Mouse (Mus musculus): ENCODE measurements around the gene Serpinb6a. TPM values are rescaled to one million over a fixed set of nuclear protein-coding genes. Genes with fewer than 3 reads are reported as not detected.
A peak's percentile ranks its signal among the peaks of the same experiment; 100 is the strongest.

Serpinb6a gene
- polyA plus RNA-seq, 1 experiment from 2014 or later: 36.6 TPM

DNA sequence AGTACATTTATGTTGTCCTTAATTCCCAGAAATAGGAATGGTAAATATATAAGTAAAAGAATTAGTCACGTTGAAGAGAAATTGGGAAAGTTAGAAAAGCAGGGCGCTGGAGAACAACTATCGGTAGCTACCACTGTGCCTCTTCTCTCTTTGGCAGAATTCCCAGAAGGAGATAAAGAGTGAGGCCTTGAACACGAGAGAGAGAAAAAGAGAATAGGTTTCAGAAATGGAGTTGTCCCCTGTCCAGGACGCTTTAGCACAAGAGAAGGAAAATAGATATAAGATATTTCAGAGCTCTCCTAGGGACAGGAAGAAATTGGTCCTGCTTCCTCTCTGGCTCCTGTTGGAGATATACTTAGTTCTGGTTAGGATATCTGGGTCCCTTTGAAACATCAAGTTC, 65.4 kb downstream of the Serpinb6a start:
- WGBS: 83% methylated on average over 5 of the region's 5 CpGs
- no peak for ATAC-seq (ENCODE audit: low FRiP score)
- H3K9me3 ChIP-seq: no peaks in the 10 kb centered on the region
- no peak overlapping the region for H3K4me3 ChIP-seq (replicated peaks)
- no peak overlapping the region for H3K4me2 ChIP-seq
- H3K4me1 ChIP-seq: peaks cover 2% of the 10 kb centered on the region; the same call in 1 of the 2 replicates
- H3K27ac ChIP-seq: no peak overlapping the region
- H3K9ac ChIP-seq: no peak overlapping the region
- H3K36me3 ChIP-seq (replicated peaks): no peaks in the 10 kb centered on the region
- H3K27me3 ChIP-seq: 0 out of 2 replicates have a peak, but pooled peaks cover 4% of the 10 kb centered on the region

DNA sequence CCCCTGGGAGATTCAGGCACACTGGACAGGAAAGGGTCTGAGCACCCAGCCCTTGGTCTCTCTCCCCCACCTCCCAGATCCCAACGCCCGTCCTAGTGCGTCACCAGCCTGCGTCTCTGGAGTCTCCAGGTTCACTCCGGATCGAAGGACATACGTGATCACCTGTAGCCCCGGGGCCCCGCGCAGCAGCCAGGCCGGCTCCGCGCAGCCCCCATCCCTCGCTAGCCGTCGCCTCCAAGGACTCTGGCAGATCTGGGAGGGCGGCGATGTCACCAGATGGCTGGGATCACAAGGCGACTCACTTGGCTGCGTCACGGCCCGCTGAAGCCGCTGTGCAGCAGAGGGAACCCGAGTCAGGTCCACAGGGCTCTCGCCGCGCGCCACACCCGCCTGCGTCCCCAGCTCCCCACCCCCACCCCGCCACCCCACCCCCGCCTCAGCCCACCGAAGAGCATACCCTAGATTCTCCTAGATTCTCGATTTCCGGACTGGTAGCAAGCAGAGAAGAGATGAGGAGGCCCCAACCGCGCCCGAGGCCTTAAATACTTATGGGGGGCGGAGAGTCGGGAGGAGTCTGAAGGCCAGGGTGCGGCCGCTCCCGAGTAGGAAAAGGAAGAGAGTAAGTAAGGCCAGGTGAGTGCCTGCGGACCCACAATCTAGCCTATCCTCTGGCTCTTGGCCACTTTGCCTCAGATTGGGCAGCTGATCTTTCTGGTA, 67.0 kb downstream of the Serpinb6a start:
- Histone ChIP-seq H3K9ac (peak overlapping the region; percentile 70), H3K4me2 (peak overlapping the region; percentile 87), H3K4me1 (peaks cover 2% of the 10 kb centered on the region; the same call in 1 of the 2 replicates), H3K27me3 (0 out of 2 replicates have a peak, but pooled peaks cover 4% of the 10 kb centered on the region), H3K9me3 (no peaks in the 10 kb centered on the region), H3K36me3 (replicated peaks) (no peaks in the 10 kb centered on the region), H3K4me3 (replicated peaks) (peak overlapping the region; percentile 57), H3K27ac (no peak overlapping the region)
- peak; percentile 87 for ATAC-seq (ENCODE audit: low FRiP score)
- under 1% methylated on average over 31 of the region's 44 CpGs for WGBS

DNA sequence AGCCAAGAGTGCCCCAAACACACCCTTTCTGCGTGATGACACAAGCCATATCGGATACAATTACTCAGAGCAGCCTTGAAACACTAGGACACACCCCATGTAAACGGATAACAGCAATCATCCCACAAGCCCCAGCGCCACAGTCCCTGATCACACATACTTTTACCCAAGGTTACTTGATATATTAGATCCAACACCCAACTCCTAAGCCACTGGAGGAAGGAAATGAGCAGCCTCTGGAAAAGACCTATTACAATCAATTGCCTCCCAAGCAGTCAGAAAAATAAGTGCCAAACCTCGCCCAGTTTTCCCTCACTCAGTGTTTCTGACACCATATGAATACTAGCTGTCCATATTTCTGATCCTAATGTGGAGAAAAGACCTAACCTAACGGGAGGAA, 67.9 kb downstream of the Serpinb6a start:
- Histone ChIP-seq H3K4me1 (peaks cover 2% of the 10 kb centered on the region; the same call in 1 of the 2 replicates), H3K27me3 (0 out of 2 replicates have a peak, but pooled peaks cover 4% of the 10 kb centered on the region), H3K9me3 (no peaks in the 10 kb centered on the region), H3K4me2 (0 out of 2 replicates have a peak overlapping the region, but pooled peaks have one; percentile 87), H3K4me3 (replicated peaks) (no peak overlapping the region), H3K9ac (no peak overlapping the region), H3K36me3 (replicated peaks) (no peaks in the 10 kb centered on the region), H3K27ac (no peak overlapping the region)
- 79% methylated on average over 6 of the region's 6 CpGs for WGBS
- no peak for ATAC-seq (ENCODE audit: low FRiP score)

DNA sequence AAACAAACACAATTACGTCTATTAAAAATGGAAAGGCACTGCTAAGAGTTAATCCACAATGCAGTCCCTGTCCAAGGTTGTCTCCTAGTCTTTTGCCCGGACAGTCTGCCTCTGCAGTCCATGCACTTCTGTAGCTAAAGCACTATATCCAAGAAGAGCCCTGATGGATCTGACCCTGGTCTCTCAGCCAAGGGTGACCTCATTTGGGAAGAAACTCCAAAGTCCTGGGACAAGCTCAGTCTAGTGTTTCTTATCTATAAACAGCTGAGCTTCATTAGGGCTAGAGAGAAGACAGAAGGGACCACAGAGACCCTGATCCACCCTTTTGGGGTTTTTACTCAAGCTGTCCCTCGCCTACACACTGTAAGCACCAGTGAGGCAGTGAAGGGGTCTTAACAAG, 71.7 kb downstream of the Serpinb6a start:
- no peak overlapping the region for H3K27ac ChIP-seq
- H3K4me3 ChIP-seq (replicated peaks): no peak overlapping the region
- 79% methylated on average over 3 of the region's 3 CpGs for WGBS
- H3K4me2 ChIP-seq: no peak overlapping the region
- ATAC-seq (ENCODE audit: low FRiP score): no peak
- H3K9me3 ChIP-seq: no peaks in the 10 kb centered on the region
- H3K36me3 ChIP-seq (replicated peaks): no peaks in the 10 kb centered on the region
- H3K4me1 ChIP-seq: peaks cover 1% of the 10 kb centered on the region; the same call in 1 of the 2 replicates
- no peak overlapping the region for H3K9ac ChIP-seq
- 0 out of 2 replicates have a peak, but pooled peaks cover 4% of the 10 kb centered on the region for H3K27me3 ChIP-seq

DNA sequence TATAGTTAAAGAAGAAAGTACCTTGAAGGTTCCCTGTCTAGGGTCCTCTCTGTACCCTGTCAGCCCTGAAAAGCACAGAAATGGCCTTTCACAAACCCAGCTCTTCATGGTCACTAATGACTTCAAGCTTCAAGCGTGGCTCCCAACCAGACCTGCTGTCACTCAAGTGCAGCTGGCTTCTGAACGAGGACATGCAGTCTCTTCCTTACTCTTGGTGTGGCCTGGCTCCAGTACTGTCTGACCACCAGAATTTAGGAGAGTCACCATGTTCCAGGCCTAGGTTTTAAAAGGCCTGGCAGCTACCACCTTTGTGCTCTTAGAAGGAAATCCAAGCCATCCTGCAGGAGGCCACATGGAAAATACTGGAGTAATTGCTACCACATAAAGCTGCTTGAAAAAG, 72.3 kb downstream of the Serpinb6a start:
- 83% methylated on average over 2 of the region's 2 CpGs for WGBS
- no peak for ATAC-seq (ENCODE audit: low FRiP score)

DNA sequence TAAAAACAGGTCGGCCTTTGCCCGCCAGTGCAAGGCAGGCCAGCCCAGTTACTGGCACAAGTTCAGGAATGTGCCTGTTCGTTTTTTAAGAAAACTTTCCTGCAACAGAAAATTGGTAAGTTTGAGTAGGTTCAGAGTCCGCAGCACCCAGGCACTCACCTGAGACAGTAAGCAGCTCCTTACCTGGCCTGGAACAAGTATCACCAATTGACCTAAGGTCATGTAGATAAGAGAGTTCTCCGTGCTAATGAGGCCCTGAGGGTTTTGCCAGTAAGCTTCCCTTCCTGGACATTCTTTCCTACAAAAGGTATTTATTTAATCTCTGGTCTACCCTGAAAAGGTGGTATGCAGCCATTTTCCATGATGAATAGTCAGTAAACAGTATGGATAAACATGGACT, 80.9 kb downstream of the Serpinb6a start:
- Histone ChIP-seq H3K9me3 (no peaks in the 10 kb centered on the region), H3K27ac (no peak overlapping the region), H3K9ac (no peak overlapping the region), H3K4me3 (replicated peaks) (no peak overlapping the region), H3K27me3 (no peaks in the 10 kb centered on the region), H3K4me2 (no peak overlapping the region), H3K4me1 (no peaks in the 10 kb centered on the region), H3K36me3 (replicated peaks) (peaks cover 4% of the 10 kb centered on the region; the same call in 1 of the 2 replicates)
- ATAC-seq (ENCODE audit: low FRiP score): no peak
- 87% methylated on average over 5 of the region's 5 CpGs for WGBS

More for the DNA sequence above, 72.3 kb downstream of the Serpinb6a start:
- H3K9me3 ChIP-seq: no peaks in the 10 kb centered on the region
- no peak overlapping the region for H3K4me3 ChIP-seq (replicated peaks)
- H3K27me3 ChIP-seq: 0 out of 2 replicates have a peak, but pooled peaks cover 4% of the 10 kb centered on the region
- H3K4me2 ChIP-seq: no peak overlapping the region
- H3K36me3 ChIP-seq (replicated peaks): no peaks in the 10 kb centered on the region
- H3K27ac ChIP-seq: no peak overlapping the region
- no peak overlapping the region for H3K9ac ChIP-seq
- no peaks in the 10 kb centered on the region for H3K4me1 ChIP-seq

DNA sequence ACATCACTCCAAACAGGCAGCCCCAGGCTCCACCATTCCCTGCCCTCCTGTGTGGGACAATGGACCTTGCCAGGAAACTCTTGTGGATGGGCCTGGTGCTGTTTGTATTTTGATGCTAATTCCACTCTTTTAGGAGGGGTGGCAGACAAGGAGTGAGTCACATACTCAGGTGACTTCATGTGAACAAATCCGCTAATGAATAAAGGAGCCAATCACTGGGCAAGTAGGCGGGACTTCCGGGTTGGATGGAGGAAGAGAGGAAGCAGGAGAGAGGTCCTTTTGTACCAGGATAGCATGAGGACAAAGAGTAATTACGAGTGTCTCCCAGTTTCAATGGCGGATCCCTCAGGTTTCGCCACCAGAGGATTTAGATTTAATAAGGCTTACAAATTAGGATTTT, 81.6 kb downstream of the Serpinb6a start:
- Histone ChIP-seq H3K36me3 (replicated peaks) (peaks cover 4% of the 10 kb centered on the region; the same call in 1 of the 2 replicates), H3K4me3 (replicated peaks) (no peak overlapping the region), H3K9ac (no peak overlapping the region), H3K4me1 (no peaks in the 10 kb centered on the region), H3K4me2 (no peak overlapping the region), H3K27ac (no peak overlapping the region), H3K27me3 (no peaks in the 10 kb centered on the region), H3K9me3 (no peaks in the 10 kb centered on the region)
- ATAC-seq (ENCODE audit: low FRiP score): no peak
- WGBS: 90% methylated on average over 6 of the region's 6 CpGs

DNA sequence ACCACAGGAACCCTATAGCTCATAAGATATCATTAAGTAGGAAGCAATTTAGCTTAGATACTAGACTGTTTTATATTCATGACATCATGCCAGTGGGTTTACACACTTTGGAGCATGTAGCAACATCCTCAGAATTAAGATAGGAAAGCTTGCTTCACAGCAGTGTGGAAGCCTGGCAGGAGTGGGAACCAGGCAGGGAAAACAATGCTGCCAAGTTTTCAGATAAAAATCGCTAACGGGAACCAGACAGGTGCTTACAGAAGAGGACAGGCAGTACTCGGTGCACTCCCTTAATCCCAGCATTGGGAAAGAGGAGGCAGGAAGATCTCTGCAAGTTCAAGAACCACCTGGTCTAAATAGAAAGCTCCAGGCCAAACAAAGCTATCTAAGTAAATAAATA, 95.8 kb downstream of the Serpinb6a start:
- Histone ChIP-seq H3K9me3 (no peaks in the 10 kb centered on the region), H3K36me3 (replicated peaks) (no peaks in the 10 kb centered on the region), H3K4me2 (no peak overlapping the region), H3K4me3 (replicated peaks) (no peak overlapping the region), H3K9ac (no peak overlapping the region), H3K27me3 (no peaks in the 10 kb centered on the region), H3K27ac (no peak overlapping the region), H3K4me1 (no peaks in the 10 kb centered on the region)
- WGBS: 81% methylated on average over 3 of the region's 3 CpGs
- ATAC-seq (ENCODE audit: low FRiP score): no peak

DNA sequence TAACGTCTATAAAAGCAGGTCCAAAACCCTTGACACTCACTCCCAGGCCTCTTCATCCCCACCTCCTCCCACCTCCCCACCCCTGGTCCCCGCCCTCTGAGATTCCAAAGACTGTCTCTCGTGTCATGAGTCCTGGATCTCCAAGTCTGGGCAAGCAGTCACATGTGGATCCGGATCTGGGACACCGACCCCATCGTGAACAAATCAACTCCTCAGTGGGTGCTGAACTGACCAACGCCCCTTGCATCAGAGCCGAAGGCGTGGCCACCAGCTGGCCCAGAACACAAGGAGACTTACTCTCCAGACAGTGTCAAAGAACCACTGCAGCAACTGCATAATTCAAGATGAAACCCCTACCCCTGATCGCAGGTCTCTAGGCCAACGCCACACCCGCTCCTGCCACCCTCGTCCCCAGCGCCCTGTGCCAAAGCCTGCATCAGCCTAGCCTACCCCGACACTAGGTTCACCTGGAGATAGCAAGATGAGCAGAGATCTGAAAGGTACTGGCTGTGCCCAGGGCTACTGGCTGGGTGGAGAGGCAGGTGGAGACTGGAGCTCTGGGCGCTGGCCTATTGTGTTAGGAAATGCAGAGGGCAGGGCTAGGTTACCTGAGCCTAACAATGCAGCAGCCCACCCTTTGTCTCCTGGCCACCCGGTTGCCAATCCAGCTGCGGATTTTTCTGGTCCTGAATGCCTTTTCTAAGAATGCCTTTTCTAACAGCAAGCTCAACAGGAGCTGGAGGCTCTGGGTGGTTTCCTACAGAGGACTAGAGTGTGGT, 97.2 kb downstream of the Serpinb6a start, which contains the start of gene Serpinb6c:
Gene Serpinb6c, minus strand, starts transcription at position 533 of the 779 bp plus-strand sequence.
- Histone ChIP-seq H3K4me2 (no peak within 1 kb of the TSS), H3K4me1 (no peaks in the 10 kb centered on the region), H3K36me3 (replicated peaks) (no peaks in the 10 kb centered on the region), H3K9ac (no peak within 1 kb of the TSS), H3K27ac (no peak within 1 kb of the TSS), H3K4me3 (replicated peaks) (no peak within 1 kb of the TSS), H3K27me3 (no peaks in the 10 kb centered on the region), H3K9me3 (no peaks in the 10 kb centered on the region)
- ATAC-seq (ENCODE audit: low FRiP score): no peak
- 75% methylated on average over 18 of the region's 18 CpGs for WGBS

DNA sequence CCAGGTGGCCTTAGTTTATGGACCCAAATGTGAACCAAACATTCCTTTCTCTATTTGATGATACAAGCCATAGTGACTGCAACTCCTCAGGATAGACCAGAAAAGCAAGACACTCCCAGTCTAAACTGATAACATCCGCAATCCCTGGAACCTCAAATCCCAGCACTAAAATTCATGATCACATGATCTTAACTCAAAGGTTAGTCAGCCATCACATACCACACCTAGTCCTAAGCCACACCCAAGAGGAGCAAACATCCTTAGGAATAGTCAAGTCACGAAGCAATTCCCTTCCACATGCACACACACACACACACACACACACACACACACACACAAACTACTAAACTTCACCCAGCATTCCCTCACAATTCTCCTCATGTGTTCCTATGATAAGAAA, 99.3 kb downstream of the Serpinb6a start:
- 91% methylated on average over 2 of the region's 2 CpGs for WGBS
- Histone ChIP-seq H3K4me3 (replicated peaks) (no peak overlapping the region), H3K27me3 (no peaks in the 10 kb centered on the region), H3K9ac (no peak overlapping the region), H3K4me2 (no peak overlapping the region), H3K9me3 (no peaks in the 10 kb centered on the region), H3K36me3 (replicated peaks) (no peaks in the 10 kb centered on the region), H3K4me1 (no peaks in the 10 kb centered on the region), H3K27ac (no peak overlapping the region)
- no peak for ATAC-seq (ENCODE audit: low FRiP score)

DNA sequence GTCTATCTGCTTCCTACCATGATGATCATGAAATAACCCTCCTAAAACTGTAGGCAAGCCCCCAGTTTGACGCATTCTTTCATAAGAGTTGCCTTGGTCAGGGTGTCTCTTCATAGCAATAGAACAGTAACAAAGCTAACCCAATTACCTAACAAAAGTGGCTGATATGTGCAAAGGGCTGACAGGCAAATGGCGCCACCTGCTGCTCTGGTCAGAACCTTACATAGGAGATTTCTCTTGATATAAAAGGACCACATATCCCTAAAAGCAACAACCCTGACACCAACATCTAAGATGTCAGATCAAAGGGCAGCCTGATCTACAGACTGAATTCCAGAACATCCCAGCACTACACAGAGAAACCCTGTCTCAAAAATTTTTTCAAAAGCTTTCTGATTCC, 108.4 kb downstream of the Serpinb6a start:
- H3K4me3 ChIP-seq (replicated peaks): no peak overlapping the region
- WGBS: 37% methylated on average over 2 of the region's 2 CpGs
- no peak overlapping the region for H3K9ac ChIP-seq
- no peaks in the 10 kb centered on the region for H3K36me3 ChIP-seq (replicated peaks)
- H3K4me2 ChIP-seq: no peak overlapping the region
- no peaks in the 10 kb centered on the region for H3K27me3 ChIP-seq
- no peak overlapping the region for H3K27ac ChIP-seq
- no peaks in the 10 kb centered on the region for H3K4me1 ChIP-seq
- no peak for ATAC-seq (ENCODE audit: low FRiP score)
- H3K9me3 ChIP-seq: no peaks in the 10 kb centered on the region

Data from forebrain, embryonic 12.5 days (tissue).